Mouse (Mus musculus) kidney, adult 9 months (tissue): ENCODE results near the gene Sgcd.

Experiments used
- DNase-seq: peaks from one replicate; pipeline ENCODE4 v3.0.0; 2022

Gene Sgcd

DNA sequence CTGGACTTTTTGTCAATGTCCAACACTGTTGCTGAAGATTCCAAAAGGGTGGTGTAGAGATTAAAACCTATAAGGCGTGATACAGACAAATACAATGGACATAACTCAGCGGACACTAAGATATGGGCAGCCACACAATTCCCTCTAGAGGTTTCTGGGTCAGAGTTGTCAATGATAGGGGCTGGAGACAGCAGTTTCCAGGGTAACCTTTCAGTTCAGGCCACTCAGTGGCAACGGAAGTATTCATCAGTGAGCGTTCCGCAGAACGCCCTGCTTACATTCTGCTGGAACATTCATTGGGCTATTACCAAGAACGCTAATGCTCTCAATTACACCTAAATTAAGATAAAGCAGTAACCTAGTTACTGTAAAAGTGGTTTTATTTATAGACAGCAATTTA lies 738.5 kb downstream of the Sgcd start:
- no peak for DNase-seq

DNA sequence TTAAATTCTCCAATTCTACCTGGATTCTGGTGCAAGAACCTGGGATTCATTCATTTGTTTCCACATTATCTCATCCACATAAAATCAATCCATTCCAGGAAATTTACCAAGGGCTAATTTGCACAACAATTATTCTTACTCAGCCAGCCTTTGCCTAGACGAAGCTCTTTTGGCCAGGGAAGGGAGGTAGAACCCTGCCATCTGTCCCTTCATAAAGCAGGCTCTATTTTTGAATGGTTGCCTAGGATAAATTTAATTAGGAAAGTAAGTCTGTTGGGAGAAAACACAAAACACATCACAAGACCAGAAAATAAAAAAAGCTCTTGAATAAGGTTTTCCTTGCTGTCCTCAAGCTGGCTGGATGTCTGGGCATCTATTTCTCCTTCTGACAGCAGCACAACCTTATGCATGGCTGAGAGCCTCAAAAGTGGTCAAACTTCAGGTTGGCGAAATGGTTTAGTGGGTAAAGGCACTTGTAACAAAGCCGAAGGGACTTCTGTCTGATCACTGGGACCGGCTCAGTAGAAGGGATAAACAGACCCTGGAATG lies 740.4 kb downstream of the Sgcd start:
- DNase-seq, result no peak

GRCm38 (mm10) chr11:47247703-47248344 lies 740.9 kb downstream of the Sgcd start:
- no peak for DNase-seq

DNA sequence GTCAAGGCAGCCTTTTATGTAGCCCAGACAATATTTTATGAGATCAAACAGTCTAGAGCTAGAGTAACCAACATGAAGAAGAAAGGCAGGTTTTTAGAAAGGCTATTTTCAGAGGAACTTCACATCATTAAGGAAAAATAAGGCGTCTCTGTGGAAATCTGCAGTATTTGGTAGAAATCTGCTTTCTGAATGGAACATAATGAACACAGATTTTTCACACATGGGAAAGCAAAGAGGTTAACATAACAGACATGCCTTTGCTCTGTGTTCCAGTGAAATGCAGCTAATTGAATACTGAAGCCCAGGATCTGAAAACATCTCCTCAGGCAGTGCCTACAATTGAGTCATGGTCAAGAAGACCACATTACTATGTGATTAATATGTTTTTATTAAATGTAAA lies 746.4 kb downstream of the Sgcd start:
- no peak for DNase-seq

GRCm38 (mm10) chr11:47228222-47228621 lies 760.5 kb downstream of the Sgcd start:
- DNase-seq, result no peak

DNA sequence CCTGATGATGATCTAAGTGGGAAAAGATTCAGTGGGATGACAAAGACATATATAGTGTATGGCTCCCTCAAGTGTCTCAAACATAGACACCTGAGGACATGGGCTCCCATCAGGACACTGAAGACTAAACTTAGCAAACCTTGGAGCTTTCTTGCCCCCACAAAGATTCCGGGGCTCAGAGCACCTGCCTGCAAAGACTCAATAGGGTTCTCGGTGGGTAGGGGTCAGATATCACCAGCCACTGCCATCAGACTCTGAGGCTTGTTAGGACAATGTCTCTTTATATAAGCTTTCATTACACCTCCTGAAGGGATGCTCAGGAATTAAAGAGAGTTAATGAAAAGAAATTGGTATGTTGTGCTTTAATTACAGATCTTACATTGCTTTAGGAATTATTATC lies 764.6 kb downstream of the Sgcd start:
- no peak for DNase-seq

DNA sequence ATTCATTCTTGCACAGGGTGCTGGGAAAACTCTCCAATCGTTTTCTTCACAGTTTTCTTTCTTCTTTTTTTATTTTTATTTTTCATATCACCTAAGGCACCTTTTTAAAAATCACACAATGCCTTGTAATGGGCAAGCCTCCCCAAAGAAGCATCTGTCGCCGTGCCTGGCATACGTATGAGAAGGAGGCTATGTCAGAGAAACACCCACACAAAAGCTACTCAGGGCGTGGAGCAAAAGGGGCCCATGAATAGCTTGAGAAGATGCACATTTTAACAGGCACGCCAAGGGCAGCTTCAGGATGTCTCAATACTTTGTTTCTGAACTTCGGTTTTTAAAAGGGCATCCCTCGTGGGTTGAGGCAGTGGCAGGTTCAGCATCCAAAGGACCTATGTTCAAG lies 777.2 kb downstream of the Sgcd start:
- DNase-seq, result no peak

GRCm38 (mm10) chr11:47206461-47206860 lies 782.3 kb downstream of the Sgcd start:
- DNase-seq, result no peak

DNA sequence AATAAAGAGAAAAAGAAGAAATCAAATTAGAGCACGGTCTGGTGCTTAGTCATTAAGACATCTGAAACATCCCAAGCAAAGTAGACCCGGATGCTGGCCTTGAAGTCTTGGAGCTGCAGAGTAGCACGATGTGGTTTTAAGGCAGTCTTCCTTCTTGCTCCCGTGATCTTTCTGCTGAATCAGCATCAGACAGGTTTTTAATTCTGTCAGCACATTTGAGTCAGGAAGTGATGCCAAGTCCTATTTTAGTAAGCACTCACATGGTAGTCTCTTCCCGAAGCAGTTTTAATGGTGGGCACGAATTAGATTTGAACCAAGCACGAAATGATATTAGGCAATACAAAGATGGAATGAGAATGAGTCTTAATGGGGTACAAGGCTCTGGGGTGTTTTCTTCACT lies 789.7 kb downstream of the Sgcd start:
- DNase-seq, result no peak

- DNase-seq, result no peak
These were observed 800.2 kb downstream of the Sgcd start for GRCm38 (mm10) chr11:47188556-47188955.

DNA sequence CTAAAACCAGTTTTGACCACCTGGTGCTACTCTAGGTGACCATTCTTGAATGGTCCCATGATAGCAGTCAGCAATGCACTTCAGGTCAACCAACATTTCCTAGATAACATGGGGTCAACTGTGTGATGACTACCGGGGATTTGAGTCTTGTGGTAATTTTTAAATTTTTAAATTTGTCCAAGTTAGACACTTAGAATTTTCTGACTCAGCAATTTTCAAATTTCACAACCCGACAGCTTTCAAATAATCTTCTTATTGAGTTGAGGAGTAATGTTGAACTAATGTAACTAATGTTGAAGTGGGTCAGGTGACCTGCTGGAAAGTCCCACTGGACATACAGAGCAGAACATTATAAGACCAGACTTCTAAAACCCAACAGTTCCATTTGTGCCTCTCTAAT lies 813.8 kb downstream of the Sgcd start:
- DNase-seq, result no peak

GRCm38 (mm10) chr11:47170926-47171625 lies 817.7 kb downstream of the Sgcd start:
- peak; percentile 22 for DNase-seq

- no peak for DNase-seq
These were observed 821.4 kb downstream of the Sgcd start for GRCm38 (mm10) chr11:47167376-47167775.

DNA sequence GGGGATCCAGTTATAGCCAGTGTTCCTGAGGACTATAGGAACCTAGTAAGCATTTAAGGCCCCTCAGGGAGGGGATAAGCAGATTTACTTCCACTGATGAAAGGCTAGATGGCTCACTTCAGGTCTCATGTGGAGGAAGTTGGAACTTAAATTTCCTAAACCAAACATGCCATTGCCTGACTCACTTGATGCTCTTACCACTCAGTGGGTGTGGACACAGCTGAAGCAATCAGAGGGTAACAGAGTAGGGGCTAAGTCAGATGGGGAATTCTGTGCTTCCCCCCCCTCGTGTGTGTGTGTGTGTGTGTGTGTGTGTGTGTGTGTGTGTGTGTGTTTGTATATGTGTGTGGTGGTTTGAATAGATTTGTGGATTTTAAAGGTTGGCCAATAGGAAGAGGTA lies 830.7 kb downstream of the Sgcd start:
- DNase-seq, result no peak

DNA sequence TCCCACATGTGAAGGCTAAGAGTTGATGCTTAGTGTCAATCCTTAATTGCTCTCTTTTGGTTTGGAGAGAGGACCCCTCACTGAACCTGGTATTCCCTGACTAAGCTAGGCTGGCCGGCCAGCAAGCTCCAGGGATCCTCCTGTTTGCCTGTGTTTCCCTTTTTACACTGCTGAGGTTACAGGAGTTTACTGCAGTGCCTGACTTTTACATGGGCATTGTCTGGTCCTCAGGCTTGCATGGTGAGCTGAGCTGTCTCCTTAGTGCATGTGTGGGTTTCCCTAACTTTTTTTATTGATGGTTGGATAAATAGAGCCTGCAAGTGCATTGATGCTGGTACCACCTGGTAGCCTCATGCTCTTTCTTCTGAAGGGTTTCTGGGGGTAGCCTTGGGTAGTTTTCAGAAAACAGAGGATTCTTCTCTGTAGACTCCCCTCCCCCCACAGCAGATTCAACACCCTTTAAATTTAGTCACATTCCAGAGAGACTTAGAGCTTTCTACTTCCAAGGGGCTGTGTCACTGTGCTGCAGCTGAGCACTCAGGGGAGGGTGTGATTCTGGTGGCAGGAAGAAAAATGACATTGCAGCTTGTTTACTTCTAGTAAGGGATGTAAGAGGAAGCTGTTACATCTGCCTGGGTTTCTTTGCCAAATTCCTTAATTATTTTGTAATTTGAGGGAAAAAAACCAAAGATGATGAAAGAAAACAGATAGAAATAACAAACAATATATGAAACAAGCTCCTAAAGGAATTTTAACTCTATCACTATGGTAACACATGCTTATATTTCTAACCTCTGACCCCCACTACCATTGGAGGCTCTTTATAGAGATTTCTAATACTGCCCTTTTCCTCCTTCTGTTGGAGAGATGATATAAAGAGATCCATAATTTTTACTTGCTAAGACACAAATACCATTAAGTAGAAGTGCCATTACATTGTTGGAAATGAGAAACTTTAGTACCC lies 831.8 kb downstream of the Sgcd start:
- DNase-seq, result peak; percentile 7

DNA sequence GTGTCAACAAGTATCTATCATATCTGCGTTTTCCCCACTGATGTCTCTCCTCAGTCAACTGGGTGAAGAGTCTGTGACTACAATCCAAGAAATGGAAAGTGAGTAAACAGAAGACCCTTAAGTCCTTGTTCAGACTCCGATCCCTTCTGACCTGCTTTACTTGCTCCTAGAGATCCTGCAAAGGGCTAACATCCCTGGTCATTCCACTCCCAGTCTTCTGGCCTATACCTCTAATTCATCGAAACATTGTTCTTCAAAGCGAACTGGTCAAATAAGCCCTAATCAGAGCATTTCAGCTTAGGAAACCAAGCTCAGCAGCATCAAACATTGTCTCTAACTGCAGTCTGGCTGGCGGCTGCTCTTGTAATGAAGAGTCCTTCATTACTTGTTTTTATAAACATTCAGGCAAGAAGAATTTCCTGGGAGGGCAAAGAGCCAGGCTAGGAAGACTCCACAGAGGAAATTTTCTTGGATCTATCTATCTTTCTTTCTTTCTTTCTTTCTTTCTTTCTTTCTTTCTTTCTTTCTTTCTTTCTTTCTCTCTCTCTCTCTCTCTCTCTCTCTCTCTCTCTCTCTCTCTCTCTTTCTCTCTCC lies 833.8 kb downstream of the Sgcd start:
- DNase-seq, result peak; percentile 6

DNA sequence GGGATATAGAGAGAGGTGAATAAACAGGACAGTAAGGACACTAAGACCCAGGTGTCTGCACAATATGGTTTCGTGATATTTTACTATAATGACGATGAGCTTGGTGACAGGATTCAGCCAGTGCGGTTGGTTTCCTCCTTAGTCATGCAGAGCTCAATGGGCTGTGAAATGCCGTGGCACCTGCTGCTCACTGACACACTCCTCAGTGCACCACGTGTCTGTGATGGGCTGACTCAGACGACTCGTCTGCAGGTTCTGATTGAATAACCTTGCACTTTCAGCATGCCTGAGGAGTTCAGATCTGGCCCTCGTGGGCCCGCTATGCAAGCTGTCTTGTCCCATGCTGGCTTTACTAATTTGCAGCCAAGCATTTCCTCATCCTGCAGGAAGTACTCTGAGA lies 839.2 kb downstream of the Sgcd start:
- peak; percentile 9 for DNase-seq

DNA sequence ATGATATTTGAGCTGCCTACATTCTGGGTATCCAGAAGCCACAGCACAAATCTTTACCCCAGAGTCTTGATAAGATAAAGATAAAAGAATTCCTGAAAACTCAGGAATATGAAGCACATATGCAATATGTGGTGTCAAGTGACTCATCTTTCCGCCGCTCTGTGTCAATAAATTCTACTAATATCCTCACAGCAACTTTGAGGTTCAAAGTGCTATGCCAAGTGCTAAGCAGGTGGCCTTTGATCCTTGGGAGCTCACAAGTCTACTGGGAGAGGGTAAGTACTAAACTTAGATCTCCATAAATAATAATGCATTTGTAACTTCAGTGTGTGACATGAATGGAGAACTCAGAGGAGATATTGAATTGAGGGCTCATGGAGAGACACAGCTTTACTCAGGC lies 848.9 kb downstream of the Sgcd start:
- peak; percentile 9 for DNase-seq

- DNase-seq, result no peak
These were observed 849.5 kb downstream of the Sgcd start for GRCm38 (mm10) chr11:47139271-47139670.

DNA sequence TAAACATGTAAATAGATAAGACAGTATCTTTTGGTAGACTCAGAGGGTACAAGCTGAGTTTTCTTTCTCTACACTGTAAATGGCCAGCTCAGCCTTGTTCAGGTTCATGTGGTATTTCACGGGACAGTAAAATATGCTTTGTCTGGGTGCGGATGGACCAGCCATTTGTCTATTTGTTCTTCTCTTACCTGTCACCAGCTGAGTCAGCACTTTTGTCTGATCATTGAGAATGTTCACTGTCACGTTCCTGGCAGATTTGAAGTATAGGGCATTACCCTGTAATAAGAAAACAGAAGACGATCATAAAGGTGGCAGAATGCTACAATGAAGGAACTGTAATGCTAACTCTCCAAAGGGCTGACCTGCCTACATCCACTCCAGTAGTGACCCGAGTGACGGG lies 856.4 kb downstream of the Sgcd start:
- no peak for DNase-seq

- DNase-seq, result no peak
These were observed 858.3 kb downstream of the Sgcd start for GRCm38 (mm10) chr11:47130432-47130831.

DNA sequence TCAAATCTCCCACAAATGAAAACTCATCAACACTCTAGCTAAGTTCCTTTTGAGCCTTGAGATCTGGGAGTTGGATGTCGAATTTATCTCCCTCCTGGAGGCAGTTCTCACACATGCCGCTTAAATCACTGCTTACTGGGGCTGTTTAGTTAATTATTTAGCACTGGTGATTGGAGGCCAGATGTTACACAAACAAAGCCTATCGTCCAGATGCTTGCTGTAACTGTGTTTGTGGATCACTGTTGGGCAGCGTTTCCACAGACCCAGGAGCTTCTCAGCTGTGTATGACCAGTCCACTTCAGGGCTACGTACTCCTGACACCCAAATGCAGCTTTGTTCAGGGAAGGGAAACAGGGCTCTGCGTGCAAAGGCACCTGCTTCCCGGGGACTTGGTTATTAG lies 858.8 kb downstream of the Sgcd start:
- peak; percentile 7 for DNase-seq

DNA sequence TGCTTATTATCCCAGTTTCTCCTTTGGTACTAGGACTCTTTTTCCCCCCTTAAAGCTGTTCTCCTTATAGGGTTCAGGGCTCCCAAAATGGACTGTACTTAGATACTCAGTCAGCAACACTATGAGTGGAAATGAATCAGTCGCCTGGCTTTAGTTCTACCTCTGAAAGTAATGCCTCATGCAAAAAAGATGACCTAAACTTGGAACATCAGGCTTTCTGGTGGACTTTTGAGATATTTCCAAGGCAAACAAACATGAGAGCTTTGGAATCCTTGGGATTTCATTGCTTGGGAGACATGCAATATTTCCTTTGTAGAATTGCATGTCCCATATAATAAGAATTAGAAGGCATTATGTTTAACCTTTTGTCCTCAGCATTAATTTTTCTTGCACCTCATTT lies 859.6 kb downstream of the Sgcd start:
- peak; percentile 7 for DNase-seq
